ENCODE assay signal across 19 mouse cellular contexts in the genomic region with DNA sequence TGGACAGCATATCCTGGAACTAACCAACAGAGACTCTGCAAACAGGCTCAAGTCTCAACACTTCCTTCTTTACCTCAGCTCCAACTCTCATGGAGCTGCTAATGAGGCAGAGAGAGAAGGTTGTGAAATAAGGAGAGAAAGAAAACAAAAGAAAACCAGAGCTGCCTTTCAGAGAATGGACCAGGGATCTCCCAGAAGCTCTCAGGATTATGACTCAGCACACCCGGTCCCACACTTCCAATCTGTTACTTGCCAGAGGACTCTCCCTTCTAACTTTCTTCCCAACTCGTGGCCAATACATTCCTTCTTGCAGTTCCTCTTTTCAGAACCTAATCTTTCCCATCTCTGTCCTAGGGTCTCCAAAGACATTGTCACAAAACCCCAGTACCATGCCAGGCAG.
DNase-seq lines count a peak whose midpoint lies in the region; ATAC-seq and TF ChIP-seq lines count a peak whose summit lies in the region.
"Had no signal": no experiment of that assay in that cellular context is flagged by ENCODE, and none has a peak within 500 bp of the region (broad histone marks: within the 10 kb centered on the region; RNA-seq: fewer than 3 reads in every experiment).

No protein-coding gene starts in this region.

- POLR2A ChIA-PET in Patski (lab: Charles Lee): no interaction called here

- 44% methylated on average over 2 of the region's 2 CpGs for WGBS in lung, adult 2 months
- WGBS in cerebellum, adult 2 months: 69% methylated on average over 2 of the region's 2 CpGs

- no peak overlapping the region for H3K4me3 ChIP-seq in lung, adult 2 months (replicated peaks; ENCODE audit: extremely low read depth, low read depth, low read length)
- no peak overlapping the region for H3K4me3 ChIP-seq in cerebellum, adult 2 months (replicated peaks; ENCODE audit: insufficient read depth, low read depth, low read length)
- H3K4me3 ChIP-seq: forebrain, embryonic 13.5 days; heart, adult 2 months; limb, embryonic 13.5 days; liver, embryonic 13.5 days had no signal

- no peak overlapping the region for H3K27ac ChIP-seq in cerebellum, adult 2 months (ENCODE audit: insufficient read depth, low read length)
- H3K27ac ChIP-seq: forebrain, embryonic 13.5 days; heart, adult 2 months; hindbrain, postnatal 0 days; limb, embryonic 13.5 days; liver, embryonic 13.5 days had no signal

- in situ Hi-C loops in Patski (cut with MboI; ENCODE audit: low pct_unique_long_range_greater_than_20kb): no loop called here

- no peak for DNase-seq in frontal cortex, postnatal 14 days (ENCODE audit: low spot score in 2 of 2)
- peak; percentile 28 for DNase-seq in 3134 (ENCODE audit: extremely low read depth, insufficient read length, low spot score)
- DNase-seq in Patski (ENCODE audit: low read depth, low spot score): peak; percentile 17
- peak; percentile 6 for DNase-seq in retina, embryonic 14.5 days (ENCODE audit: low spot score)
- no peak for DNase-seq in layer of hippocampus, adult 9-11 months
- no peak for DNase-seq in lung, adult 2 months
- no peak for DNase-seq in cerebellum, adult 2 months
- DNase-seq: adrenal gland, postnatal 25 days; cerebellum, adult 8-10 months; heart, adult 2 months; liver, embryonic 13.5 days; midbrain, embryonic 14.5 days; thymus, postnatal 14 days had no signal

- no peaks in the 10 kb centered on the region for H3K4me1 ChIP-seq in lung, adult 2 months (ENCODE audit: control insufficient read depth, insufficient read depth, low read length)
- no peaks in the 10 kb centered on the region for H3K4me1 ChIP-seq in cerebellum, adult 2 months (ENCODE audit: control insufficient read depth, insufficient read depth, low read length)
- H3K4me1 ChIP-seq: limb, embryonic 13.5 days; liver, embryonic 13.5 days had no signal

- ATAC-seq in frontal cortex, adult (ENCODE audit: low TSS enrichment): peak; percentile 83
- ATAC-seq in Patski: peak; percentile 96
- ATAC-seq: activated CD4-positive, CD25-positive, alpha-beta regulatory T cell, adult 4 months; forebrain, embryonic 13.5 days; hindbrain, postnatal 0 days; intestine, postnatal 0 days had no signal

- TF ChIP-seq CTCF in Patski (IDR thresholded peaks at IDR 0.05): no peak
- no peak for TF ChIP-seq CTCF in lung, adult 2 months (IDR thresholded peaks at IDR 0.05; ENCODE audit: insufficient read depth, low read length)
- no peak for TF ChIP-seq CTCF in cerebellum, adult 2 months (IDR thresholded peaks at IDR 0.05; ENCODE audit: borderline replicate concordance, insufficient read depth, low read depth, low read length)

- TF ChIP-seq POLR2A in lung, adult 2 months (IDR thresholded peaks at IDR 0.05; ENCODE audit: borderline replicate concordance, extremely low read depth, low read depth, low read length): no peak
- TF ChIP-seq POLR2A in cerebellum, adult 2 months (IDR thresholded peaks at IDR 0.05; ENCODE audit: borderline replicate concordance, insufficient read depth, low read length): no peak

- CTCF ChIA-PET in Patski (lab: Charles Lee): interaction anchor here (1.1 to 2.4 kb wide), 3 partner anchors 17 to 45 kb away, joined by 3 to 7 read pairs (median 4); no protein-coding TSS in a partner anchor

- no peaks in the 10 kb centered on the region for H3K27me3 ChIP-seq in Patski
- H3K27me3 ChIP-seq in cerebellum, adult 2 months (ENCODE audit: control insufficient read depth, insufficient read depth, low read length): no peaks in the 10 kb centered on the region
- H3K27me3 ChIP-seq: forebrain, embryonic 13.5 days; limb, embryonic 13.5 days; liver, embryonic 13.5 days had no signal

Comparison
In these comparisons a context has a peak if more than half of its experiments do, and no peak if none do; other contexts are left out.
1. DNase-seq: peak in 3134 (single experiment), Patski (single experiment) and retina, embryonic 14.5 days (single experiment); none in frontal cortex, postnatal 14 days (0 of 2), layer of hippocampus, adult 9-11 months (single experiment), lung, adult 2 months (single experiment) and cerebellum, adult 2 months (0 of 2).